Mouse (Mus musculus) erythroblast, embryonic 14.5 days (primary cell): ENCODE measurements around the gene Gtf2i.

Source experiments
- GATA1 ChIP-seq: IDR thresholded peaks from 2 replicates; pipeline ENCODE4 v1.6.1; 2012; ENCODE audit warnings: low read length, inconsistent platforms, mixed read lengths
- TAL1 ChIP-seq: IDR thresholded peaks from 3 replicates; pipeline ENCODE4 v1.6.1; 2012; ENCODE audit warnings: low read length, inconsistent platforms, mixed read lengths

- no peak for TF ChIP-seq TAL1
- TF ChIP-seq GATA1, result no peak
Measured at GRCm38 (mm10) chr5:134232568-134232967, 82.0 kb downstream of the Gtf2i start.
